Mouse (Mus musculus) intestine, postnatal 0 days (tissue): ENCODE results near the gene Usp50. TPM values are rescaled to one million over a fixed set of nuclear protein-coding genes. Genes with fewer than 3 reads are reported as not detected.

Experiments used
- ATAC-seq: fragments of 200-750 bp; cut with Nextera tagmentation; 2 replicates; pipeline ENCODE4 v1.8.0; 2017; ENCODE audit warnings: mild to moderate bottlenecking, moderate TSS enrichment, moderate library complexity
- H3K27ac ChIP-seq: fragments of 300-500 bp; sonication (generic); 2 replicates; pipeline ENCODE4 v1.5.1; 2014; ENCODE audit warnings: mild to moderate bottlenecking, low read depth, low read length, moderate library complexity
- H3K27me3 ChIP-seq: fragments of 300-500 bp; sonication (generic); replicated peaks from 2 replicates; pipeline ENCODE4 v1.6.1; 2014; ENCODE audit warnings: low read length, mixed read lengths; ENCODE audit not compliant: control insufficient read depth, insufficient read depth
- H3K36me3 ChIP-seq: fragments of 300-500 bp; sonication (generic); 2 replicates; pipeline ENCODE4 v1.6.1; 2014; ENCODE audit warnings: mild to moderate bottlenecking, moderate library complexity; ENCODE audit not compliant: control insufficient read depth, insufficient read depth
- H3K4me1 ChIP-seq: fragments of 300-500 bp; sonication (generic); replicated peaks from 2 replicates; pipeline ENCODE4 v1.6.1; 2014; ENCODE audit warnings: antibody characterized with exemption, low read length, mixed read lengths; ENCODE audit not compliant: control insufficient read depth, insufficient read depth
- H3K4me2 ChIP-seq: fragments of 300-500 bp; sonication (generic); replicated peaks from 2 replicates; pipeline ENCODE4 v1.6.1; 2014; ENCODE audit warnings: low read depth, mild to moderate bottlenecking, moderate library complexity
- H3K4me3 ChIP-seq: fragments of 300-500 bp; sonication (generic); 2 replicates; pipeline ENCODE4 v1.5.1; 2014; ENCODE audit warnings: low read depth, low read length
- H3K9ac ChIP-seq: fragments of 300-500 bp; sonication (generic); 2 replicates; pipeline ENCODE4 v1.6.1; 2014; ENCODE audit warnings: mild to moderate bottlenecking, low read depth, low read length
- H3K9me3 ChIP-seq: fragments of 300-500 bp; sonication (generic); 2 replicates; pipeline ENCODE4 v1.6.1; 2016; ENCODE audit warnings: mixed run types; ENCODE audit not compliant: control insufficient read depth
- CTCF ChIP-seq: sonication (generic); IDR thresholded peaks from 2 replicates; pipeline ENCODE4 v1.5.1; 2016; ENCODE audit warnings: low read depth, mild to moderate bottlenecking, control low read depth, antibody characterized with exemption, moderate library complexity
- WGBS: fragments of 180-500 bp; shearing (Covaris S2); extraction: QIAGEN DNeasy Blood & Tissue Kit; methylation state at CpG from one replicate; pipeline ENCODE4 v1.1.7; 2014; 5-methylcytosine and 5-hydroxymethylcytosine counted together
- polyA plus RNA-seq: library from polyadenylated mRNA; unstranded; fragments of >200 nt; fragmentation: Nextera tagmentation; extraction: Ambion mirVana; gene quantifications from 2 replicates; pipeline ENCODE4 v1.2.1, GENCODE M21; 2015

Usp50 gene
- 2.0 and 2.3 TPM in 2 replicates for polyA plus RNA-seq

DNA sequence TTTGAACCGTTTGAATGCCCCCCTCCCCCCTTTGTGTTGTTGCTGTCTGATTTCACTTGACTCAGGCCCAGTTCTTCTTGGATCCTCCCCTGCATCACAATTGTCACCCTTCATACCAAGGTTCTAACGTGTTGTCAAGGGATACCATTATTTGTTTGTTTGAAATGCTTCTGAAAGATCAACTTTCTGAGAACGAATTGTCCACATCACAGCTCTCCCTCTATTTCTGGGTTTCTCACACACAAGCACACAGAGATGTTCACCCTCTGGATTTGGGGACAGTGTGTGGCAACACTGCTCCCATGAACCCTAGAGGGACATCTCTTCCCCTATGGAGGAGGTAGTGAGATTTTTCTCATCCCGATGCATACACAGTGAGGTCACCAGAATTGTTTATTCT is at the start of gene Usp50:
Usp50 (minus strand) TSS at position 101 of the 400 bp plus-strand sequence.
- TF ChIP-seq CTCF, result no peak

DNA sequence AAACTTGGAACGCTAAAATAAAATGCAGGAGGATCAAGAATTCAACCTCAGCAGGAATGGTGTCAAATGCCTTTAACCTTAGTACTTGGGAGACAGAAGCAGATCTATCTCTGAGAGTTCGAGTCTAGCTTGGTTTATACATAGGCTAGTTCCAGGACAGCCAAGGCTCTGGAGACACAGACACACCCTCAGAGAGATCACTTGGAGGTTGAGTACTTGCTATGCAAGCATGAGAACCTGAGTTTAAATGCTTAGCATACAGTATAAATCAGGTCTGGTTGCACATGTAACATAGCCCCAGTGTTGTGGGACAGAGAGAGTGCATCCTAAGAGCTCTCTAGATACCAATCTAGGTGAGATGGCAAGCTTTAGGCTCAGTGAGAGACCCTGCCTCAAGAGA is 34.1 kb upstream of the Usp50 start:
- Histone ChIP-seq H3K27ac (no peak overlapping the region), H3K27me3 (no peaks in the 10 kb centered on the region), H3K9ac (no peak overlapping the region), H3K36me3 (peaks cover 62% of the 10 kb centered on the region), H3K4me2 (no peak overlapping the region), H3K4me1 (no peaks in the 10 kb centered on the region), H3K4me3 (no peak overlapping the region), H3K9me3 (no peaks in the 10 kb centered on the region)
- whole genome bisulfite sequencing, result 88% methylated on average over 2 of the region's 2 CpGs
- ATAC-seq, result no peak
- no peak for TF ChIP-seq CTCF

More for the DNA sequence above, at the start of gene Usp50:
- no peak within 1 kb of the TSS for H3K4me2 ChIP-seq
- no peak within 1 kb of the TSS for H3K4me3 ChIP-seq
- WGBS, result 71% methylated on average over 4 of the region's 4 CpGs
- no peaks in the 10 kb centered on the region for H3K4me1 ChIP-seq
- ATAC-seq, result no peak
- no peak within 1 kb of the TSS for H3K27ac ChIP-seq
- H3K27me3 ChIP-seq, result no peaks in the 10 kb centered on the region
- no peak within 1 kb of the TSS for H3K9ac ChIP-seq
- no peaks in the 10 kb centered on the region for H3K36me3 ChIP-seq
- no peaks in the 10 kb centered on the region for H3K9me3 ChIP-seq

DNA sequence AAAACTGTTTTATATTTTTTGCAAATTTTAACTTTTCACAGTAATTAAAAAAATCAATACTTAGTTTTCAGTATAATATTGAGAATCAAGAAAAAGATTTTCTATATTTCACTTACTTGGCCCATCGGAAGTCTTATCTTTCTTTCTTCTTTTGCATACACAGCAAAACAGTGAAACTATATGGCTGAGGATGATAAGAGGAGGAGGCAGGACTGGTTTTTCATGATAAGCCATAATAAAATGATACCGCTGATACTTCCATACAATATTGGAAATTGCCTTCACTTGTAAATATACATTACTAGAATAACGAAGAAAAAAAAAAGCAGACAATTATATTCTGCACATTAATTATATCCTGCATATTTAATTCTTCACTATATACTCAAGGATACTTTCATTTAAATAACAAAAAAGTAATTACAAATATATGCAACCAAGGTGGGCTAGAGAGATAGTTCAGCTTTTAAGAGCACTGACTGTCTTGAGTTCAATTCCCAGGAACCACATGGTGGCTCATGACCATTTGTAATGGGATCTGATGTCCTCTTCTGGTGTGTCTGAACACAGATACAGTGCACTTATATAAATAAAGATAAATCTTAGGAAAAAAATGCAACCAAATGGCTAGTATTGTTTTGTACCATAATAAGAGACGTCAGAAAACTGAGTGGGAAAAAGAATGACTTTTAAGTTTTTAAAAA is 33.5 kb upstream of the Usp50 start:
- Histone ChIP-seq H3K27me3 (no peaks in the 10 kb centered on the region), H3K9me3 (no peaks in the 10 kb centered on the region), H3K4me3 (no peak overlapping the region), H3K4me1 (no peaks in the 10 kb centered on the region), H3K36me3 (peaks cover 66% of the 10 kb centered on the region), H3K9ac (no peak overlapping the region), H3K27ac (no peak overlapping the region), H3K4me2 (no peak overlapping the region)
- ATAC-seq, result no peak
- 71% methylated on average over 4 of the region's 4 CpGs for WGBS
- TF ChIP-seq CTCF, result no peak

DNA sequence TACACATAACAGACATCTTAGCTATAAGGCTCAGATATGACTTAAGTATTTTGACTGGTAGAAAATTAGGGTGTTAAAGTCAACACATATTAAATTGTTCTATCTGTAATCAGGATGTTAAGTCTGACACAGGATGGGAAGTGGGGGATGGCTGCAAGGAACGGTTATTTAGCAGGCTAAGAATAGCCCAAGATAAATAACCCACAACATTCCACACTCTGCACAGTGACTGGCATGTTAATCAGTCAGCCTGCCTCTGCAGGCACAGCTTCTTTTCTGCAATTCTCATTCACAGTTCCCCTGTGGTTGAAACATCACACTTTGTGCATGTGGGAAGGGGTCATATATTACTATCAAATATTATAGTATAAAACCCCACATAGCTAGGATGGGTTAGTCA is 32.6 kb upstream of the Usp50 start:
- Histone ChIP-seq H3K27ac (no peak overlapping the region), H3K9me3 (no peaks in the 10 kb centered on the region), H3K4me3 (no peak overlapping the region), H3K27me3 (no peaks in the 10 kb centered on the region), H3K4me2 (no peak overlapping the region), H3K36me3 (peaks cover 65% of the 10 kb centered on the region), H3K9ac (no peak overlapping the region), H3K4me1 (no peaks in the 10 kb centered on the region)
- TF ChIP-seq CTCF, result no peak
- WGBS, result 30% methylated on average over 1 of the region's 1 CpGs
- no peak for ATAC-seq

DNA sequence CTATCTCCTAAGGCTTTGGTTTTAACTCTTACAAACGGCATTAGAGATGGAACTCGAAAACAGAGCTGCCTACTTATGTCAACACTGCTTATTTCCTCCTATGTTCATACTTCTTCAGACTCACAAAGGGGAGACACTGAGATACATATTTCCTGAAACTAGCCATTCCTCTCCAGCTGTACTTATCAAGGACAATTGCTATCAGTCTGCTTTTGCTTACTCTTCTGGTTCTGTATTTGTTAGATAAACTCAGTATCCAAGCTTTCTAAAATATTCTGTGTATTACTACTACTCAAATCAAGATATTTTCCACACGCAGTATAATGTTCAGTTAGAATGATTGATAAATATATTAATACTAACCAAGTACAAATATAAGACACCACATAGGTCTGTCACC is 18.7 kb upstream of the Usp50 start:
- TF ChIP-seq CTCF, result no peak
- no peaks in the 10 kb centered on the region for H3K27me3 ChIP-seq
- H3K9ac ChIP-seq, result no peak overlapping the region
- no peak overlapping the region for H3K4me2 ChIP-seq
- ATAC-seq, result no peak
- no peak overlapping the region for H3K4me3 ChIP-seq
- 92% methylated on average over 3 of the region's 3 CpGs for WGBS
- H3K4me1 ChIP-seq, result no peaks in the 10 kb centered on the region
- no peak overlapping the region for H3K27ac ChIP-seq
- no peaks in the 10 kb centered on the region for H3K9me3 ChIP-seq
- H3K36me3 ChIP-seq, result peaks cover 67% of the 10 kb centered on the region

DNA sequence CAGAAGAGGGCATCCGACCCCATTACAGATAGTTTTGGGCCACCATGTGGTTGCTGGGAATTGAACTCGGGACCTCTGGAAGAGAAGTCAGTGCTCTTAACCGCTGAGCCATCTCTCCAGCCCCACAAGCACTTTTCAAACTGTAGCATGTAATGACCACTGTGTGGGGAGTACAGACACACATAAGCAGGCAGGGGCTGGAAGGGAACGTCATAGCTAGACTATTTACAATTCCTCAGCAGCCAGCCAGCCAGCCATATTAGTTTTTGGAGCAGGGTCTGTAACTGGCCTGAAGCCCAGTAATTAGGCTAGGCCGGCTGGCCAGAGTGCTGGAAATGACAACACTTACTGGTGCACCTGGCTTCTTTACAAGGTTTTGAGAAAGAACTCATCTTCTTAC is 15.2 kb upstream of the Usp50 start:
- peaks cover 65% of the 10 kb centered on the region for H3K36me3 ChIP-seq
- no peak overlapping the region for H3K4me2 ChIP-seq
- ATAC-seq, result no peak
- no peak overlapping the region for H3K4me3 ChIP-seq
- no peak overlapping the region for H3K27ac ChIP-seq
- 0 out of 2 replicates have a peak, but pooled peaks have one; percentile 1 for TF ChIP-seq CTCF
- no peaks in the 10 kb centered on the region for H3K4me1 ChIP-seq
- no peaks in the 10 kb centered on the region for H3K9me3 ChIP-seq
- 78% methylated on average over 5 of the region's 5 CpGs for WGBS
- no peak overlapping the region for H3K9ac ChIP-seq
- H3K27me3 ChIP-seq, result no peaks in the 10 kb centered on the region
